Mouse (Mus musculus): ENCODE data around the gene Plk5. TPM values are rescaled to one million over a fixed set of nuclear protein-coding genes. Genes with fewer than 3 reads are reported as not detected.

Plk5 gene
- total RNA-seq, 2 experiments from 2014 or later = 0.10 to 0.45 TPM

- H3K27ac ChIP-seq = peak overlapping the region; percentile 89
- intact Hi-C loops (cut with DNase I) = no loop called here
- no peak for TF ChIP-seq CTCF (IDR thresholded peaks at IDR 0.05)
- DNase-seq = no peak
- peak overlapping the region; percentile 75 for H3K4me3 ChIP-seq
These were observed 33.4 kb upstream of the Plk5 start for GRCm38 (mm10) chr10:80322811-80323211.

GRCm38 (mm10) chr10:80323261-80324119, 32.8 kb upstream of the Plk5 start:
- Histone ChIP-seq H3K27ac (peak overlapping the region; percentile 89), H3K4me3 (peak overlapping the region; percentile 75)
- peak; percentile 10; the same call in 1 of the 2 replicates for TF ChIP-seq CTCF (IDR thresholded peaks at IDR 0.05)
- DNase-seq = peak; percentile 90
- intact Hi-C loops (cut with DNase I) = no loop called here

GRCm38 (mm10) chr10:80324120-80325037, 31.9 kb upstream of the Plk5 start:
- H3K27ac ChIP-seq = peak overlapping the region; percentile 89
- TF ChIP-seq CTCF (IDR thresholded peaks at IDR 0.05) = no peak
- no peak for DNase-seq
- intact Hi-C loops (cut with DNase I) = no loop called here
- H3K4me3 ChIP-seq = peak overlapping the region; percentile 75

GRCm38 (mm10) chr10:80325045-80325444, 31.2 kb upstream of the Plk5 start:
- intact Hi-C loops (cut with DNase I) = no loop called here
- no peak for TF ChIP-seq CTCF (IDR thresholded peaks at IDR 0.05)
- H3K27ac ChIP-seq = no peak overlapping the region
- no peak for DNase-seq
- H3K4me3 ChIP-seq = no peak overlapping the region

GRCm38 (mm10) chr10:80329273-80330081, 26.8 kb upstream of the Plk5 start, which contains the start of the genes Pcsk4 and Reep6:
Gene Pcsk4, minus strand, starts transcription at chr10:80329498.
Gene Reep6, plus strand, starts transcription at chr10:80329953.
- peak; percentile 99 for DNase-seq
- no peak for TF ChIP-seq CTCF (IDR thresholded peaks at IDR 0.05)
- intact Hi-C loops (cut with DNase I) = no loop called here
- peak within 1 kb of the TSS; percentile 74 for H3K4me3 ChIP-seq
- peak within 1 kb of the TSS; percentile 61 for H3K27ac ChIP-seq

- Histone ChIP-seq H3K27ac (peak overlapping the region; percentile 59; the same call in 1 of the 2 replicates), H3K4me3 (peak overlapping the region; percentile 74)
- no peak for DNase-seq
- intact Hi-C loops (cut with DNase I) = no loop called here
- no peak for TF ChIP-seq CTCF (IDR thresholded peaks at IDR 0.05)
These were observed 26.2 kb upstream of the Plk5 start for GRCm38 (mm10) chr10:80330084-80330483.

GRCm38 (mm10) chr10:80330888-80331287, 25.4 kb upstream of the Plk5 start:
- H3K27ac ChIP-seq = no peak overlapping the region
- no peak overlapping the region for H3K4me3 ChIP-seq
- DNase-seq = no peak
- intact Hi-C loops (cut with DNase I) = no loop called here
- no peak for TF ChIP-seq CTCF (IDR thresholded peaks at IDR 0.05)

GRCm38 (mm10) chr10:80331636-80332524, 24.4 kb upstream of the Plk5 start:
- TF ChIP-seq CTCF (IDR thresholded peaks at IDR 0.05) = no peak
- H3K27ac ChIP-seq = no peak overlapping the region
- DNase-seq = no peak
- intact Hi-C loops (cut with DNase I) = no loop called here
- no peak overlapping the region for H3K4me3 ChIP-seq

GRCm38 (mm10) chr10:80332525-80332989, 23.7 kb upstream of the Plk5 start:
- TF ChIP-seq CTCF (IDR thresholded peaks at IDR 0.05) = no peak
- intact Hi-C loops (cut with DNase I) = no loop called here
- Histone ChIP-seq H3K27ac (no peak overlapping the region), H3K4me3 (no peak overlapping the region)
- DNase-seq = no peak

- Histone ChIP-seq H3K27ac (no peak overlapping the region), H3K4me3 (no peak overlapping the region)
- DNase-seq = no peak
- intact Hi-C loops (cut with DNase I) = no loop called here
- no peak for TF ChIP-seq CTCF (IDR thresholded peaks at IDR 0.05)
These were observed 20.0 kb upstream of the Plk5 start for GRCm38 (mm10) chr10:80336263-80336662.
